Mouse (Mus musculus) heart, postnatal 25 days (tissue): ENCODE results near the gene Hnrnpll. TPM values are rescaled to one million over a fixed set of nuclear protein-coding genes. Genes with fewer than 3 reads are reported as not detected.

Experiments used
- DNase-seq: peaks from one replicate; pipeline ENCODE4 v3.0.0; 2022; ENCODE audit warnings: low spot score
- intact Hi-C: fragments of 180-260 bp; cut with DNase I; formaldehyde crosslinking; loops from one replicate; pipeline ENCODE4 v1.15.1; 2025
- total RNA-seq, 2 experiments: library from RNA; stranded (reverse); gene quantifications; 2 replicates each; pipeline ENCODE4 v1.2.3; 2021

Hnrnpll gene
- total RNA-seq, result 10 to 100 TPM; 21.0 to 22.3 TPM

DNA sequence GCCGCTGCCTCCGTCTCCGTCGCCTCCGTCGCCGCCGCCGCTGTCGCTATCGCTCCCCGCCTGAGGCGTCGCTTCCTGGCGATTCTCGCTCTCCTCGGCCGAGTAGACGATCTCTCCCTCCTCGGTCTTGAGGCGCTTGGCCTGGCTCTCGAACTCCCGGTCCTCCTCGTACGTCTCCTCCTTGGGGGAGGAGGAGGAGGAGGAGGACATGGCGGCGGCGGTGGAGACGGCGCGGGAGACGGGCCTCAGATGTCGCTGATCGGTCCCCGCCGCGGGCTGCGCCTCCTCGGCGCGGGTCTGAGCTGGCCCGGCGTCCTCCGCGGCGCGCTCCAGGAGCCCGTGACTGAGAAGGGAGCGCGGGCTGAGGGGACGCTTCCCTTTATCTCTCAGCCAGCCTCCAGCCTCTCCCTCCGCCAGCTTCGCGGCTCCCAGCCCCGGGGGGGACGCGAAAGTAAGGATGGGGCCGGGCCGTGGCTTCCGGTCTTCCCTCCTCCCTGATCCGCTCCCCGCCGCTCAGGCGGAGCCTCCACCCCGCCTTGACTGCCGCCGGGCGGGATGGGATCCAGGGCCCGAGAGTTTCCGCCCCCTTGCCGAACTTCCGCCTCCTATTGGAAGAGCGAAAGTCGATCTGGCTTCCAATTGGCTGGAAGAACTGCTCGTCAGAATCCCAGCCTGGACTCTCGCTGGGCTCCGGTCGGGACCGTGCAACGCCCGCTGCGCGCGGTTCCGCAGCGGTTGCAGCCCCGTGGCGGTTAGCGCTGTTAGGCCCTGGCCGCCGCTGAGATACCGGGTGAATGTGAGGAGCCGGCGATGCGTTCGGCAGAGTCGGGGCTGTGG is at the start of gene Hnrnpll:
TSS of gene Hnrnpll (minus strand) at position 552 of the 837 bp plus-strand sequence.
- peak; percentile 97 for DNase-seq
- intact Hi-C loops, result loop anchor here (5.0 kb wide), 1 partner anchor 65 kb away; the partner anchor contains the start of gene Galm

DNA sequence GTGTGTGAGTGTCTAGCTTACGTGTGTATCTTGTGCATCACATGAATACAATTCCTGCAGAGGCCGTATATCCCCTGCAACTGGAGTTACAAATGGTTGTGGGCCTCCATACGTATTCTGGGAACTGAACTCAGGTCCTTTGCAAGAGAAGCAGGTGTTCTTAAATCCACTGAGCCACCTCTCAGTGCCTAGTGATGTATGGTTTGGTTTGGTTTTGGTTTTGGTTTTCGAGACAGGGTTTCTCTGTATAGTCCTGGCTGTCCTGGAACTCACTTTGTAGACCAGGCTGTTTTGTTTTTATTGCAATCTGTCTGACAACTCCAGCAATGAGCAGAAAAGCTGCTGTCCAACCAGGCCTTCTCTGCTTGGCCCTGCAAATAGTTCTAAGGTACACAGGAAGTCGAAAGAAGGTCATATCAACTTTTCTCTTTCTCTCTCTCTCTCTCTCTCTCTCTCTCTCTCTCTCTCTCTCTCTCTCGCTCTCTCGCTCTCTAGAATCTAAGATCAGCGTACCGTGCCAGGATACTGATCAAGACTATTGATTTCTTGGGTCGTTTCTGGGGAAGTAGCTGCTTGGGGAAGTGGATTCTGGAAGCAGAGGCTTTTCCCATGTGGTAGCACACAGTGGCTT is 43.3 kb upstream of the Hnrnpll start:
- intact Hi-C loops, result no loop called here
- DNase-seq, result no peak

DNA sequence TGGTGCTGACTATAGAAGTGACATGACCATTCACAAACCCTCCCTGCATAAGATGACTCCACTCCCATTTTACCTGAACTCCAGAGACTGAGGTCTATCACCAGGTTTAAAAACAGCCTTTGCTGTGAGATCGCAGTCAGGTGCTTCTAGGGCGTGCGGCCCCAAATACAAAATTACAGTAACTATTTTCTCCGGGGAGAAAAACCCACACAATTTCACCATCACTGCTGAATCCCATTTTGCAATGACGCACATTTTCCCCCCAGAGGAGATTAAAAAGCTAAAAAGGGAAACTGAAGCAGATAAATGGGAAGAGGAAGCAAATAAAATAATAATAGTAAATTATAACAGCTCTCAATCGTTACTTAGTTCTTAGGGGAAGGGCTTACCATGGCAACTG is 37.7 kb upstream of the Hnrnpll start:
- intact Hi-C loops, result loop anchor here (2.0 kb wide), 1 partner anchor 19 kb away; no protein-coding TSS in a partner anchor
- no peak for DNase-seq

- intact Hi-C loops, result no loop called here
Measured at GRCm38 (mm10) chr17:80097221-80097620, 35.1 kb upstream of the Hnrnpll start.

GRCm38 (mm10) chr17:80096720-80097114 is 34.6 kb upstream of the Hnrnpll start:
- DNase-seq, result no peak
- intact Hi-C loops, result no loop called here

More at GRCm38 (mm10) chr17:80097221-80097620, 35.1 kb upstream of the Hnrnpll start:
- no peak for DNase-seq

DNA sequence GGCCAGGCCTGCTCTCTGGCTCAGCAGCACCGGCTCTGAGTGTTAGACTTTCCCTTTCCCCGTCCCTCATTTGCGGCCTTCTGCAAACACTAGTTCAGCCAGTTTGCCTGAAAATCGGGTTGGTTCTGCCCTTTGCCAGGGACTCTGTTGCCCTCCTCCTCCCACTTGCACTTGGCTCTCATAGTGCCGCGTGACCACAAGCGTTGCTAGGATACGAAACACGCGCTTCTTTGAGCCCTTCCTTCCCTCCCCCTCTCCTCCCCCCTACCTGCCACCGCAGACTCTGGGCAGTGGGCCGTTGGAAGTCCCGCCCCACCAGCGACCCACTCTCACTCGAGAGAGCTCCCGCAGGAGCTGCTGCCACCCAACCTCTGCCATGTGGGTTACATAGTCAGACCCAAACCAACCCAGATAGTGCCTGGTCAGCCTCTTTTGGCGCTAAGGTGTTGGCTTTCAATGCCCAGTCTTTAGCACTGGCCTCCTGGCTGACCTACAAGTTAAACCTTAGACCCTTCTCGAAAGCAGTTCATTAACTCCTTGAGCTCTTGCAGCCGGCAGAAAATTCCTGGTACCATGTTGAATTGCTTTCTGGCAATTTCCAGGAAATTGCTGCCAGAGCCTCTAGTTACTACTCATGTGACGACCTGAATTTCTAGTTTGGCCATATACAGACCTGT is 34.0 kb upstream of the Hnrnpll start:
- DNase-seq, result peak; percentile 1
- intact Hi-C loops, result no loop called here

- intact Hi-C loops, result no loop called here
- no peak for DNase-seq
Measured at GRCm38 (mm10) chr17:80095254-80095899, 33.2 kb upstream of the Hnrnpll start.

GRCm38 (mm10) chr17:80091879-80092549 is 29.9 kb upstream of the Hnrnpll start:
- intact Hi-C loops, result no loop called here
- no peak for DNase-seq

DNA sequence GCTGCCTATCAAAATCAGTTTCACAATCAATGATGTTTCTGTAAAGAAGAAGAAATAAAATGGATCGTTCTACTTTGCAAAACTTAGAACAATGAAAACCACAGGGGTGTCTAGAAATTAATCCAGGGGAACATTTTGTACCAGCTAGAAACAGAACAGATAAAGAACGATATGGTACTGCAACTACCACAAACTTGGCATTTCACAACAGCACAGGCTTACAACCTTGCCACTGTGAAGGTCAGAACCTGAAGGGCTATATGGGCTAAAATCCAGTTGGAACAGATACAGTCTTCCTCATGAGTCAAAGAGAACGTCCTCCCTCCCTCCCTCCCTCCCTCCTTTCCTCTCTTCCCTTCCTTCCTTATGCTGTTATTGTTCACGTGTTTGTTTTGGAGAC is 28.4 kb upstream of the Hnrnpll start:
- intact Hi-C loops, result no loop called here
- no peak for DNase-seq

- DNase-seq, result no peak
- intact Hi-C loops, result no loop called here
Measured at GRCm38 (mm10) chr17:80088168-80088567, 26.0 kb upstream of the Hnrnpll start.

DNA sequence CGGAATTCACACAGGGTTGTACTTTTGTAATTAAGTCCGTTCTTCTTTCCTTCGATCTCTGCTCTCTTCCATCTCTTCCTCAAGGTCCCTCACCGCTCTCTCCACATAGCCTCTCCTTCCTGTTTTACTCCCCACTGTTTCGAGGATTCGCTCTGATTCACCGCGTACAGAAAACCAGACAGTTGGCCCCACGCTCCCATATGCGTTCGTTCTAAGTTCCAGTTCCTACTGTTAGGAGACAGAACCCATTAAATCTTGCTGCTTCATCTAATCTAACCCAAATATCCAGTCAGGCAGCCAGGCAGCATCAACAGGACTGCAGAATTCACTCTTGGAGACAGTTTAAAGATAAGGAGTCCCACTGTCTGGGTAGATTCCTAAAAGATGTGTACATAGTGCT is 24.5 kb upstream of the Hnrnpll start:
- DNase-seq, result no peak
- intact Hi-C loops, result no loop called here

DNA sequence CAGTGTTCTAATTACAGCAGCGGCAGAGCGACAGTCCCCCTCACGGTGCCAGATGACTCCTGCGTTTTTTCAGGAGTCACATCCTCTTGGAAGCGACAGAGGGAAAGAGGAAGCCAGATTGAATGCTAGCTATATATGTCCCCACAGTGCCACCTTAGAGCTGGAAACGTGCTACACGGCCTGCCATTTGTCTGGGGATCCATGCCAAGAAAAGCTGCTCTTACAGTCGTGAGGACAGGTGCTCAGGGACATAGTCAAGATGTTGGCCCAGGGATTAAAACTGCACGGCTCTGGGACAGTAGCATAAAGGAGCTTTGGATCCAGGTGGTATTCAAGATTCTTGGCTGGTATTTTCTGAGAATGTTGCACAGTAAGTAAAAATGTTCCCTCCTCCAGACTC is 22.3 kb upstream of the Hnrnpll start:
- no peak for DNase-seq
- intact Hi-C loops, result no loop called here

DNA sequence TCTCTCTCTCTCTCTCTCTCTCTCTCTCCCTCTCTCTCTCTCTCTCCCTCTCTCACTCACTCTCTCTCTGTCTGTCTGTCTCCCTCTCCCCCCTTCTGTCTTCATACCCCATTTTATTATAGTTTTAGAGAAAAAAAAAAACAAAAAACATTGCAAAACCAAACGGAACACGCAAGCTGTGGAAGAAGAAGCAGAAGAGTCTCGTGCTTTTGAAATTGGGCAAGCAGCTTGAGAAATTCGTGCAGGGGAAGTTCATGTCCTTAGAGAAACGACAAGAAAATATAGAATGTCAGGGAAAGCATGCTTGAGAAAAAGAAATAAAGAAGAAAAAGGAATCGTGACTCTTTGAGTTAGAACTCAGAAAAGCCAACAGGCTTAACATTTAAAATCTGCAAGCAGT is 21.1 kb upstream of the Hnrnpll start:
- no peak for DNase-seq
- intact Hi-C loops, result no loop called here

DNA sequence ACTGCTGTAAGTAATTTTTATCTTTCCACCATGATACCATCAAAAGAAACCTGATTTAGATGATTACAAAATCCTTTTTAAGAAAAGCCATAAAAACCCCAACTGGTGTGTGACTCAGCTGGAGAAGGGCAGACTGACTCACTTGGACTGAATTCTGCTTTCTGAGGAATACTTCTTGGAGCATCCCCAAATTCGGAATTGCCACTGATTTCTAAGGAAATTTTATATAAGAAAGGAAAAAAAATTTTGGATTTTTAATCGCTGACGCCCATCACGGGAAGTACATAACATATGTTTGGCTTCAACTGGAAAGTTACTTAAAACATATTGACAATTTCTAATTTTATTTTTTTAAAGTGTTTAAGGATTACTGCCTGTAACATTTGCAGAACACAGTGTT is 16.6 kb upstream of the Hnrnpll start:
- intact Hi-C loops, result no loop called here
- no peak for DNase-seq

DNA sequence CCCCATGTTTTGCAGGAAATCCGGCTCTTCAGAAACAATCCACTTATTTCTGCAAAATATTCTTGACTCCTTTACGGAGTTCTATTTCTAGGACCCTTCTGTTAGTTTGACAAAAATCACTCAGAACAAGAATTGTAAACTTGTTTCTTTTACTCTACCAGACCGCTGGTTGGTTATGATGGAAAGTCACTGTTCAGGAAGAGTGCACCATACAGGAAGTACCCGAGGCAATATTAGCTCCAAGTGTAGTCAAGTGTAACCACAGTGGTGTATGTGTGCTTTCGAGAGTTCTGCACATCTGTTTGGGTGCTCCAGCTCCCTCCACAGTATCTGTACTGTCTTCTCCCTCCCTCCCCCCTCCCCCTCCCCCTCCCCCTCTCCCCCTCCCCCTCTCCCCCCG is 5.1 kb upstream of the Hnrnpll start:
- intact Hi-C loops, result no loop called here

DNA sequence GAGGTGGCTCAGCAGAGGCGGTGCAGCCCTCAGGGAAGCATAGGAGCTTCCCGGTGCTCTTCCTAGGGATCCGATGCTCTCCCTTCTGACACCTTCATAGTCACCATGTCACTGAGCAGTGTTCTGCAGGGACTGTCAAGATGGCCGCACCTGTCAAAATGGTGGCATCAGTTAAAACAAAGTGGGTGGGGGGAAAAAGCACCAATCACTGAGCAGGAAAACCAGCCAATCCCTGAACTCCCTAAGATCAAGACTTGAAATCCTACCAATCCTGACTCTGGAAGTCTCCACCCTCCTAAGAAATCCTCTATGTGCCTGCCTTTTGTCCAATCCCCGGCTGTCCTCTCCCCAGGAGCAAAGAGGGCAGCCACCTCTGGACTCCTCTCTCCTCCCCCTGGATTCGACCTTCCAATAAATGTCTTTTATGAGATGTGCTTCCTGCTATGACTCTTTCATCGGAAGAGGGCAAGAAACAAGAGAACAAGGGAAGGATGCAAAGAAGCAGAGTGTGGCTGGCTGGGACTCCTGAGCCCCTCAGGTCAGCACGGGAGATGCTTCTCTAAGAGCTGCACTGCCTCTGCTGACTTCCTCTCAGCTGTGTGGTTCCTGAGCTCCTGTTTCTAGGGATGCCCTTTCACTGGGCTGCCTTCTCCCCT is 1.8 kb upstream of the Hnrnpll start:
- no peak for DNase-seq
- intact Hi-C loops, result loop anchor here (5.0 kb wide), 1 partner anchor 63 kb away; the partner anchor contains the start of gene Galm

More for the DNA sequence above, 5.1 kb upstream of the Hnrnpll start:
- no peak for DNase-seq

DNA sequence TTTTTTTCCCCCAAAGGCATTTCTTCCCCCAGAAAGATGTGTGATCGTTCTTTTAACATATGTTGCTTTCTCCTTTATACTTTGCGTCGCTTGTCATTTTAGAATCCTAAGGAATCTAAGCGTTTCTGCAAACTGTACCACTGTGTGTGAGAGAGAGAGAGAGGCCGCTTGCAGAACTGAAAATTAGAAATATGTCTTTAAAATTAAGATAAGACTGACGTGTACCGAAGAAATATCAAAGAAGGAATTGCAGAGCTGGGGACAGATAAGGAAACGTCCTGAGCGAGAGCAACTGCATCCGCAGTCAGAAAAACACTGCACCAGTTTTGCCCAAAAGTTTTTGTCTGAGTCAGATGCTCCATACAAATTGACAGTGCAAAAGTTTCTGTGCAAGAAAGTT is 1.3 kb upstream of the Hnrnpll start:
- intact Hi-C loops, result loop anchor here (5.0 kb wide), 1 partner anchor 64 kb away; the partner anchor contains the start of gene Galm
- DNase-seq, result no peak

DNA sequence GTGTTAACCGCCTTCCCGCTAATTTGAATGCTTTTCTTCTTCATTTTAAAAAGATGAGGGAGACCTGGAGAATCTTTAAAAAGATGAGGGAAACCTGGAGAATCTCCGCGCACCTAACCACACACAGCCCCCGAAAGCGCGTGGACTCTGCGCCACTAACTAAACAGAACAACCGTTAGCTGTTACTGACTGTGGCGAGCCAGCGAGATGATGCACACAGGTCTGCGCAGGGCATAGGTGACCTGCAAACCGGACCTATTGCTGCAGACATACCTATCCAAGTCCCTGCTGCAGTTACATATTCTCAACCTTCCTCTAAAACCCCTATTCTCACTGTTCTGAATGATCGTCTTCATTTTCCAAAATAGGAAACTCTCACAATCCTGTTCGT is 481 bp upstream of the Hnrnpll start:
- DNase-seq, result no peak
- intact Hi-C loops, result loop anchor here (5.0 kb wide), 1 partner anchor 65 kb away; the partner anchor contains the start of gene Galm
